Mouse (Mus musculus) heart, adult 2 months (tissue): ENCODE data around the gene Iqcb1. TPM values are rescaled to one million over a fixed set of nuclear protein-coding genes. Genes with fewer than 3 reads are reported as not detected.

ENCODE experiments used
- DNase-seq, 2 experiments: peaks; one replicate each; pipeline ENCODE4 v3.0.0; 2021
- H3K27ac ChIP-seq: fragments of 200-600 bp; 2 replicates; pipeline ENCODE4 v1.8.1; 2022
- H3K27me3 ChIP-seq: fragments of 200-500 bp; 2 replicates; pipeline ENCODE4 v1.6.1; 2012; ENCODE audit warnings: mild to moderate bottlenecking, low read length, inconsistent platforms, mixed read lengths; ENCODE audit not compliant: control insufficient read depth, insufficient read depth
- H3K36me3 ChIP-seq: fragments of 200-500 bp; 2 replicates; pipeline ENCODE4 v1.6.1; 2012; ENCODE audit warnings: low read length, inconsistent platforms; ENCODE audit not compliant: control insufficient read depth, insufficient read depth
- H3K4me1 ChIP-seq: fragments of 200-500 bp; 2 replicates; pipeline ENCODE4 v1.6.1; 2011; ENCODE audit warnings: low read length; ENCODE audit not compliant: control insufficient read depth, insufficient read depth
- H3K4me3 ChIP-seq: fragments of 200-600 bp; 2 replicates; pipeline ENCODE4 v1.8.1; 2022
- H3K79me2 ChIP-seq: fragments of 200-500 bp; replicated peaks from 2 replicates; pipeline ENCODE4 v1.6.1; 2012; ENCODE audit warnings: mild to moderate bottlenecking, inconsistent platforms, low read length, moderate library complexity, mixed read lengths; ENCODE audit not compliant: control insufficient read depth, insufficient read depth
- H3K9ac ChIP-seq: fragments of 200-500 bp; 2 replicates; pipeline ENCODE4 v1.6.1; 2012; ENCODE audit warnings: low read depth, mild to moderate bottlenecking, control low read depth, inconsistent platforms, low read length, mixed read lengths
- CTCF ChIP-seq: fragments of 200-600 bp; IDR thresholded peaks from 2 replicates; pipeline ENCODE4 v1.8.1; 2022; ENCODE audit warnings: antibody characterized with exemption, mild to moderate bottlenecking, moderate library complexity
- EP300 ChIP-seq: fragments of 200-500 bp; IDR thresholded peaks from 2 replicates; pipeline ENCODE4 v1.6.1; 2011; ENCODE audit warnings: low read depth, low read length, control low read depth; ENCODE audit not compliant: insufficient read depth
- POLR2A ChIP-seq: fragments of 200-500 bp; IDR thresholded peaks from 2 replicates; pipeline ENCODE4 v1.6.1; 2011; ENCODE audit warnings: mild to moderate bottlenecking, low read depth, low read length, control low read depth; ENCODE audit not compliant: insufficient read depth
- WGBS: fragments of 180-500 bp; shearing (Covaris S2); methylation state at CpG from one replicate; pipeline ENCODE4 v1.1.7; 2018; 5-methylcytosine and 5-hydroxymethylcytosine counted together
- intact Hi-C: fragments of 180-260 bp; cut with DNase I; formaldehyde crosslinking; loops from one replicate; pipeline ENCODE4 v1.15.1; 2025
- microRNA-seq, 2 experiments: library from miRNA; unstranded; fragments of <30 nt; microRNA quantifications; one replicate each; pipeline ENCODE4 v1.2.0; 2021
- polyA plus RNA-seq: library from polyadenylated mRNA; depleted of rRNA; stranded (reverse); fragments of >200 nt; gene quantifications from 2 replicates; pipeline ENCODE4 v1.2.3, GENCODE M21; 2012; rRNA removed
- total RNA-seq, 2 experiments: library from RNA; stranded (reverse); gene quantifications; 2 replicates each; pipeline ENCODE4 v1.2.3; 2021

Gene Iqcb1
- total and polyA plus RNA-seq, 3 experiments, result 3.8 to 14.1 (median 12.1) TPM

DNA sequence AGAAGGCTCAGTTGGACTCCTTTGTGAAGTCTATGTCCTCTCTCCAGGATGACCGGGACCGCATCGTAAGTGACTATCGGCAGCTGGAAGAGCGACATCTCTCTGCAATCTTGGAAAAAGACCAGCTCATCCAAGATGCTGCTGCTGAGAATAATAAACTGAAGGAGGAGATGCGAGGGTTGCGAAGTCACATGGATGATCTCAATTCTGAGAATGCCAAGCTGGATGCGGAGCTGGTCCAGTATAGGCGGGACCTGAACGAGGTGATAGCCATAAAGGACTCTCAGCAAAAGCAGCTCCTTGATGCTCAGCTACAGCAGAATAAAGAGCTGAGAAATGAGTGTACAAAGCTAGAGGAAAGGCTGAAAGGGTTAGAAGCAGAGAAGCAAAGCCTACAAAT lies 90.3 kb downstream of the Iqcb1 start:
- no peak overlapping the region for H3K4me3 ChIP-seq
- no peak for DNase-seq
- no peaks in the 10 kb centered on the region for H3K4me1 ChIP-seq
- 94% methylated on average over 10 of the region's 10 CpGs for WGBS
- no peaks in the 10 kb centered on the region for H3K27me3 ChIP-seq
- TF ChIP-seq EP300 (no peak), POLR2A (no peak), CTCF (no peak)
- no peaks in the 10 kb centered on the region for H3K79me2 ChIP-seq
- H3K27ac ChIP-seq, result no peak overlapping the region
- H3K36me3 ChIP-seq, result no peaks in the 10 kb centered on the region; the same call in 1 of the 2 replicates
- intact Hi-C loops, result no loop called here
- H3K9ac ChIP-seq, result no peak overlapping the region

DNA sequence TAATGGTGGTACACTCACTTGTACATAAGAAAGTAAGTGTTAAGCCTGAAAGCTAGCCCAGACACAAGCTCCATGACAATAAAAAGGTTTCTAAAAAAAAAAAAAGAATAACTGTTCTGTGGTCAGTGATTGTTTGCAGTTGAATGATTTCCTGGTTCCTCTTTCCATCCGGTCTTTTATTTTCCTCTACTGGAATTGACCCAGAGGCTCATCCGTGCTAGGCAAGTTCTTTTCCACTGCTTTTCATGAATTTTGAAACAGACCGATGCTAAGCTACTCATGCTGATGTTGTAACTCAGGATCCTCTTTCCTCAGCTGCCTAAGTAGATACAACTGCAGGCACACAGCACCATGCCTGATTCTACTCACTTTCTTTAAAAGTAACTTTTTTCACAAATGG lies 92.2 kb downstream of the Iqcb1 start:
- H3K4me1 ChIP-seq, result no peaks in the 10 kb centered on the region
- H3K79me2 ChIP-seq, result no peaks in the 10 kb centered on the region
- H3K27me3 ChIP-seq, result no peaks in the 10 kb centered on the region
- 35% methylated on average over 3 of the region's 3 CpGs for WGBS
- no peak overlapping the region for H3K4me3 ChIP-seq
- DNase-seq, result no peak
- TF ChIP-seq EP300 (no peak), POLR2A (no peak), CTCF (no peak)
- H3K27ac ChIP-seq, result no peak overlapping the region
- intact Hi-C loops, result no loop called here
- H3K36me3 ChIP-seq, result no peaks in the 10 kb centered on the region; the same call in 1 of the 2 replicates
- H3K9ac ChIP-seq, result no peak overlapping the region

DNA sequence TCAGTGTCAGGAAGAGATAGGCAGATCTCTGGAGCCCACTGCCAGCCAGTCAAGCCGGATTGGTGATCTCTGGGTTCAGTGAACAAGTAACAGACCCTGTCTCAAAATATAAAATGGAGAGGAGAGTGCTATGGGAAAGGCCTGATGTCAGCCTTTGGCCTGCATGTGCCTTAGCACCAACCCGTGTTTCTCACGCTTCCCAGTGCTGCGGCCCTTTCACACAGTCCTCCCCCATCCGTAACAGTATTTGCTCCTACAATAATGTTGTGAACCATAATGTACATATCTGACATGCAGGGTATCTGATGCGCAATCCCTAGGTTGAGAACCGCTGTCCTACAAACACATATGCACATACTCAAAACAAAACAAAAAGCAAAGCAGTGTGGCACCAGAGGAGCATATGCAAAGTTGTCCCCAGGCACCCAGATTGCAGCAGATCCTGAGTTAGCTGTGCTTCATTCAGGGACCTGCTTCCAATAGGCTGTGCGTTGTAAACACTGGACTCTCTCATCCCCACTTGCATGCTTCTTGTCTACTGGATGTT lies 93.0 kb downstream of the Iqcb1 start:
- Histone ChIP-seq H3K79me2 (no peaks in the 10 kb centered on the region), H3K4me1 (no peaks in the 10 kb centered on the region), H3K27me3 (no peaks in the 10 kb centered on the region), H3K4me3 (no peak overlapping the region), H3K27ac (no peak overlapping the region), H3K9ac (no peak overlapping the region), H3K36me3 (no peaks in the 10 kb centered on the region; the same call in 1 of the 2 replicates)
- intact Hi-C loops, result no loop called here
- TF ChIP-seq POLR2A (no peak), EP300 (no peak), CTCF (no peak)
- WGBS, result 91% methylated on average over 8 of the region's 8 CpGs
- no peak for DNase-seq

DNA sequence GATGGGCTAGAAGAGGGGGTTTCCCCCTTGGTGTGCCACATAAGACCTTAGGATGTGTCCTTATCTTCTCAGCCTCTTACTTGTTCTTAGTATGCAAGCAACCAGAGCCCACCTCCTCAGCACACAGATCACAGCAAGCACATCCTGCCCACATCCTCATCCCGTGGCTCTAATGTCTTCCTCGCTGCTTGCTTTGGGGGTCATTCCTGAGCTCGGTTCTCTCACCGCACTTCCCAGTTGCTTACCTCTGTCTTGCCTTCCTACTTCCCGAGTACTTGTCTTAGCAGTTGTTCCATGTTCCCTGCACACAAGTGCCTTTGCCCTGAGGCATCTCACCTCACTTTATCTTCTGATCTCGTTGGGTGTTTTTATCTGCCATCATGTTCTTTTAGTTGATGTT lies 93.8 kb downstream of the Iqcb1 start:
- Histone ChIP-seq H3K27ac (no peak overlapping the region), H3K4me1 (no peaks in the 10 kb centered on the region), H3K36me3 (no peaks in the 10 kb centered on the region; the same call in 1 of the 2 replicates), H3K9ac (no peak overlapping the region), H3K27me3 (no peaks in the 10 kb centered on the region), H3K4me3 (no peak overlapping the region), H3K79me2 (no peaks in the 10 kb centered on the region)
- intact Hi-C loops, result no loop called here
- TF ChIP-seq EP300, result no peak
- no peak for DNase-seq
- 88% methylated on average over 6 of the region's 6 CpGs for WGBS

Small RNAs within 50 kb of the gene (microRNA-seq; reads per million reads assigned to microRNA genes)
- gene Gm22617, result 0 reads per million in 2 experiments

Other genes starting within 250 kb of the Iqcb1 start
- gene Cd86, start 162.3 kb upstream of the Iqcb1 start, total RNA-seq, result 1 to 10 TPM; 1.1 to 1.4 TPM
- gene Cd86, start 162.3 kb upstream of the Iqcb1 start, polyA plus RNA-seq, result 1.00 and 1.9 TPM in 2 replicates
- gene Ildr1, start 134.4 kb upstream of the Iqcb1 start, total RNA-seq, result not detected
- 0.06 and 0.86 TPM in 2 replicates for gene Ildr1, start 134.4 kb upstream of the Iqcb1 start, polyA plus RNA-seq
- gene Slc15a2, start 43.4 kb upstream of the Iqcb1 start, total RNA-seq, result 1 to 10 TPM; 1.6 to 2.2 TPM
- 3.3 and 4.7 TPM in 2 replicates for gene Slc15a2, start 43.4 kb upstream of the Iqcb1 start, polyA plus RNA-seq
- 1 to 10 TPM; 1.1 TPM for gene Eaf2, start 46.6 kb downstream of the Iqcb1 start, total RNA-seq
- gene Eaf2, start 46.6 kb downstream of the Iqcb1 start, polyA plus RNA-seq, result 0.23 and 0.85 TPM in 2 replicates
- 10 to 100 TPM; 41.6 to 52.1 TPM for gene Golgb1, start 46.8 kb downstream of the Iqcb1 start, total RNA-seq
- gene Golgb1, start 46.8 kb downstream of the Iqcb1 start, polyA plus RNA-seq, result 27.7 and 39.9 TPM in 2 replicates
- gene Hcls1, start 106.6 kb downstream of the Iqcb1 start, total RNA-seq, result 1 to 10 TPM; 7.3 to 9.1 TPM
- gene Hcls1, start 106.6 kb downstream of the Iqcb1 start, polyA plus RNA-seq, result 7.2 and 9.3 TPM in 2 replicates
- 100 to 1,000 TPM; 191 to 211 TPM for gene Fbxo40, start 162.1 kb downstream of the Iqcb1 start, total RNA-seq
- 66.5 and 115 TPM in 2 replicates for gene Fbxo40, start 162.1 kb downstream of the Iqcb1 start, polyA plus RNA-seq
- 1 to 10 TPM; 4.7 to 4.9 TPM for gene Polq, start 183.4 kb downstream of the Iqcb1 start, total RNA-seq
- gene Polq, start 183.4 kb downstream of the Iqcb1 start, polyA plus RNA-seq, result 1.2 and 1.5 TPM in 2 replicates